ENCODE assay signal across 27 mouse cellular contexts in the genomic region with DNA sequence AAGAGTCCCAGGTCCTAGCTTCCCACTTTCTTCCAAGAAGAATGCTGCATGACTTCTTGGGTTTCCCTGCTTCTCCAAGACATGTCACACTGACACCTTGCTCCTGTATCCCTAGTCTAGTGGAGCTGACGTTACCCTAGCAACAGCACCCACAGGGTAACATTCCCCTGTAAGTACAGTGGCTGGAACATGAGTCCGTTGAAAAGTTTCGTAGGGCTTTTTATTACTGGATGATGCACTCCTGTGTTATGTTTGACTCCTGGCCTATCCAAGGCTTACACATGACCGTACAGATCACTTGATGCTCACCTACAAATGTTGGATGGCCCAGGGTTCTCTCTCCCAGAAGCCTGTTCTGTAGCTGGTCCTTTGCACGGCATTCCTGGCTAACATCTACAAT.
"Had no signal": no experiment of that assay in that cellular context is flagged by ENCODE, and none has a peak within 500 bp of the region (broad histone marks: within the 10 kb centered on the region; RNA-seq: fewer than 3 reads in every experiment).

No protein-coding gene starts in this region.

- DNase-seq: left cerebral cortex, postnatal 4 days; liver; liver, embryonic 13.5 days; liver, postnatal 0 days; lung, adult 18-20 months; lung, adult 2 months; lung, embryonic 14.5 days; lung, postnatal 10 days; lung, postnatal 14 days; lung, postnatal 36 days; lung, postnatal 4 days; midbrain, embryonic 14.5 days had no signal

- H3K27ac ChIP-seq: limb, embryonic 10.5 days; limb, embryonic 12.5 days; limb, embryonic 13.5 days; limb, embryonic 15.5 days; liver, embryonic 12.5 days; liver, embryonic 13.5 days; liver, embryonic 14.5 days; liver, embryonic 15.5 days; lung, embryonic 15.5 days; macrophage; midbrain, embryonic 10.5 days; midbrain, embryonic 12.5 days; midbrain, embryonic 13.5 days; midbrain, embryonic 15.5 days had no signal

- H3K4me3 ChIP-seq: limb, embryonic 10.5 days; limb, embryonic 12.5 days; limb, embryonic 13.5 days; limb, embryonic 15.5 days; liver, embryonic 12.5 days; liver, embryonic 13.5 days; liver, embryonic 15.5 days; lung, embryonic 15.5 days; megakaryocyte, embryonic 14.5 days; midbrain, embryonic 10.5 days; midbrain, embryonic 12.5 days; midbrain, embryonic 13.5 days; midbrain, embryonic 15.5 days; myocyte had no signal
